Mouse (Mus musculus): ENCODE results near the gene Gm11549.

Gene Gm11549

GRCm38 (mm10) chr3:36481776-36482193, 39.8 kb downstream of the Gm11549 start:
- ATAC-seq (ENCODE audit: low TSS enrichment) = 0 out of 2 replicates have a peak, but pooled peaks have one; percentile 7

DNA sequence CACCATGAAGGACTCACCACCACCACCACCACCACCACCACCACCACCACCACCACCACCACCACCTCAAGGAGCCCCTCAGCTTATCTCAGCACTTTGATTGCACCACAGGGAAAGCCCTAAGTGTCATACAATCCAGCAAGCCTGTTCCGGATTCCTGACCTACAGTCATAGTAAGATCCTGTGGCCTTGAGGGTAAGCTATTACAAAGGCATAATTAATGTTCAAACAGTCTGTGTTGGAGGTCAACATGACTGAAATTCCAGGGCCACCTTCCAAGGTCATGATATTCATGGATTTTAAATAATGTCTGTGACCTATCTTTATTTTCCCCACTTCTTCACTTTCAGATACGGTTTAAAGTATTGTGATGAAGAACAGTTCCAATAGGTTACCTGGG, 41.1 kb downstream of the Gm11549 start:
- ATAC-seq (ENCODE audit: low TSS enrichment) = no peak

- peak; percentile 69 for ATAC-seq (ENCODE audit: low TSS enrichment)
Observed at GRCm38 (mm10) chr3:36478776-36479175, 42.8 kb downstream of the Gm11549 start.

- no peak for ATAC-seq (ENCODE audit: low TSS enrichment)
Observed at GRCm38 (mm10) chr3:36476261-36477155, 45.1 kb downstream of the Gm11549 start.

GRCm38 (mm10) chr3:36475532-36476087, 46.0 kb downstream of the Gm11549 start, which contains the start of the genes Anxa5 and 1810062G17Rik:
TSS of gene Anxa5 (minus strand) at chr3:36475894.
TSS of gene 1810062G17Rik (plus strand) at chr3:36475937.
- peak; percentile 76 for ATAC-seq (ENCODE audit: low TSS enrichment)

GRCm38 (mm10) chr3:36474938-36475483, 46.6 kb downstream of the Gm11549 start:
- peak; percentile 28 for ATAC-seq (ENCODE audit: low TSS enrichment)

GRCm38 (mm10) chr3:36474421-36474820, 47.2 kb downstream of the Gm11549 start:
- ATAC-seq (ENCODE audit: low TSS enrichment) = no peak

DNA sequence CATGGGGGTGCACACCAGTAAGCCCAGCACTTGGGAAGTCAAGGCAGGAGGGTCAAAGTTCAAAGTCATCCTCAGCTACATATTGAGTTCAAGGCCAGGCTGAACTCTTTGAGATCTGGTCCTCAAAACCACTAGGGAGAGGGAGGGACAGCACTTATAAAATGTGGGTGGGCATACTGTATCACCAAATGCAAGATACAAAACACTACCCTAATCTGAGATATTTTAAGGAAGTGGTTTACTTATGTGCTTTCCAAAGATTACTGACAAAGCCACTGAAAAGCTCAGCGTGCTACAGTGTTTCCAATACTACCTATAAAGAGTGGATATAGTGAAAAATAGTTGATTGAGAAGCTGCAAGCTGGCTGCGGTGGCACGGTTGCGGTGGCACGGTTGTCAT, 48.4 kb downstream of the Gm11549 start:
- ATAC-seq (ENCODE audit: low TSS enrichment) = no peak

DNA sequence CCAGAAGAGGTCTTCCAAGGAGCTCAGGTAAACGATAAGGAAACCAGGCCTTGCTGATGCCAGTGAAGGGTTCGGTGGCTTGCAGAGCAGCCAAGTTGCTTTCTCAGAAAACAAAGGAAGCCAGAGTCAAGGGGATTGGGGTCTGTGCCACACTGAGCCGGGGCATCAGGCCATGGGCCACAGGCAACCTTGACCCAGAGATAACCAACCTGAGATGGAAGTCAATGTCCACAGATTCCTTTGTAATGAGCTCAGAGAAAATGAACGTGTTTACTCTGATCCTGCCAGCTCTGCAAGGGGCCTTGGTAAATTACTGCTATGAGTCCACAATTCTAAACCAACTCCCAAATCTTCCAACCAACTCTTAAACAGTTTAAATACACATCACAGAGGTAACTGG, 49.8 kb downstream of the Gm11549 start:
- ATAC-seq (ENCODE audit: low TSS enrichment) = no peak

- ATAC-seq (ENCODE audit: low TSS enrichment) = no peak
Observed at GRCm38 (mm10) chr3:36468871-36469270, 52.7 kb downstream of the Gm11549 start.

GRCm38 (mm10) chr3:36467632-36468031, 54.0 kb downstream of the Gm11549 start:
- ATAC-seq (ENCODE audit: low TSS enrichment) = peak; percentile 87

GRCm38 (mm10) chr3:36465538-36465937, 56.1 kb downstream of the Gm11549 start:
- ATAC-seq (ENCODE audit: low TSS enrichment) = no peak

All from frontal cortex, adult (tissue).